ENCODE assay signal across 8 mouse cellular contexts in genomic region chr15:79063160-79063740, GRCm38 (mm10). TPM values are rescaled to one million over a fixed set of nuclear protein-coding genes. Genes with fewer than 3 reads are reported as not detected.
A peak's percentile ranks its signal among the peaks of the same experiment; 100 is the strongest.
DNase-seq lines count a peak whose midpoint lies in the region; ATAC-seq and TF ChIP-seq lines count a peak whose summit lies in the region.

No protein-coding gene starts in this region.

- H3K4me2 ChIP-seq in kidney, embryonic 15.5 days: peak overlapping the region; percentile 59
- no peak overlapping the region for H3K4me2 ChIP-seq in embryonic facial prominence, embryonic 11.5 days (ENCODE audit: low read depth, low read length)
- peak overlapping the region; percentile 54 for H3K4me2 ChIP-seq in intestine, postnatal 0 days (replicated peaks; ENCODE audit: low read depth)
- H3K4me2 ChIP-seq in myocyte (ENCODE audit: low read depth): peak overlapping the region; percentile 90

- no peak for TF ChIP-seq POLR2A in myocyte (IDR thresholded peaks at IDR 0.05; ENCODE audit: insufficient read length, low read depth)

- peak overlapping the region; percentile 81 for H3K4me3 ChIP-seq in kidney, embryonic 15.5 days (replicated peaks)
- H3K4me3 ChIP-seq in embryonic facial prominence, embryonic 11.5 days (ENCODE audit: low read depth, low read length): peak overlapping the region; percentile 12
- peak overlapping the region; percentile 9; the same call in 1 of the 2 replicates for H3K4me3 ChIP-seq in intestine, postnatal 0 days (ENCODE audit: low read depth, low read length)
- H3K4me3 ChIP-seq in myocyte: peak overlapping the region; percentile 44

- peak overlapping the region; percentile 21 for H3ac ChIP-seq in myocyte (ENCODE audit: control insufficient read depth, insufficient read length)

- peaks cover 29% of the 10 kb centered on the region for H3K36me3 ChIP-seq in kidney, embryonic 15.5 days
- no peaks in the 10 kb centered on the region for H3K36me3 ChIP-seq in embryonic facial prominence, embryonic 11.5 days (replicated peaks; ENCODE audit: control insufficient read depth, insufficient read depth, low read depth, low read length)
- peaks cover 27% of the 10 kb centered on the region for H3K36me3 ChIP-seq in intestine, postnatal 0 days (ENCODE audit: control insufficient read depth, insufficient read depth)
- peaks cover 21% of the 10 kb centered on the region for H3K36me3 ChIP-seq in myocyte (ENCODE audit: control insufficient read depth, insufficient read depth)

- TF ChIP-seq CTCF in intestine, postnatal 0 days (IDR thresholded peaks at IDR 0.05; ENCODE audit: low read depth): no peak

- no peaks in the 10 kb centered on the region for H3K27me3 ChIP-seq in kidney, embryonic 15.5 days
- H3K27me3 ChIP-seq in embryonic facial prominence, embryonic 11.5 days (ENCODE audit: control insufficient read depth, insufficient read depth, low read length): no peaks in the 10 kb centered on the region
- H3K27me3 ChIP-seq in intestine, postnatal 0 days (replicated peaks; ENCODE audit: control insufficient read depth, insufficient read depth, low read length): no peaks in the 10 kb centered on the region
- peaks cover 7% of the 10 kb centered on the region for H3K27me3 ChIP-seq in myocyte (ENCODE audit: control insufficient read depth, insufficient read depth, insufficient read length)

- 0 out of 2 replicates have a peak overlapping the region, but pooled peaks have one; percentile 3 for H3K9ac ChIP-seq in kidney, embryonic 15.5 days
- H3K9ac ChIP-seq in embryonic facial prominence, embryonic 11.5 days (replicated peaks; ENCODE audit: low read length): no peak overlapping the region
- H3K9ac ChIP-seq in intestine, postnatal 0 days (ENCODE audit: low read depth, low read length): no peak overlapping the region

- H3K9me3 ChIP-seq in kidney, embryonic 15.5 days (replicated peaks): no peaks in the 10 kb centered on the region
- H3K9me3 ChIP-seq in embryonic facial prominence, embryonic 11.5 days (replicated peaks; ENCODE audit: control insufficient read depth, low read length): no peaks in the 10 kb centered on the region
- H3K9me3 ChIP-seq in intestine, postnatal 0 days (ENCODE audit: control insufficient read depth): no peaks in the 10 kb centered on the region

- 7% methylated on average over 14 of the region's 14 CpGs for WGBS in kidney, embryonic 15.5 days
- WGBS in embryonic facial prominence, embryonic 11.5 days: 10% methylated on average over 14 of the region's 14 CpGs
- 7% methylated on average over 14 of the region's 14 CpGs for WGBS in intestine, postnatal 0 days

- DNase-seq in kidney, postnatal 10 days: no peak
- no peak for DNase-seq in embryonic facial prominence, embryonic 11.5 days (ENCODE audit: low spot score)
- no peak for DNase-seq in left cerebral cortex, adult 9 months (ENCODE audit: low spot score in 2 of 2)
- no peak for DNase-seq in left cerebral cortex, adult 18-20 months (ENCODE audit: low spot score in 2 of 2)
- DNase-seq in frontal cortex, postnatal 36 days (ENCODE audit: low spot score in 2 of 2): no peak

- ATAC-seq in kidney, embryonic 15.5 days (replicated peaks; ENCODE audit: low FRiP score): no peak
- ATAC-seq in embryonic facial prominence, embryonic 11.5 days (replicated peaks; ENCODE audit: insufficient number of reproducible peaks, low FRiP score, low TSS enrichment, low read depth): no peak
- no peak for ATAC-seq in intestine, postnatal 0 days

- peaks cover 9% of the 10 kb centered on the region for H3K79me2 ChIP-seq in myocyte (ENCODE audit: control insufficient read depth, insufficient read depth)

- peaks cover 39% of the 10 kb centered on the region for H3K4me1 ChIP-seq in kidney, embryonic 15.5 days
- H3K4me1 ChIP-seq in embryonic facial prominence, embryonic 11.5 days (ENCODE audit: control insufficient read depth, insufficient read depth, low read length): no peaks in the 10 kb centered on the region; the same call in 1 of the 2 replicates
- H3K4me1 ChIP-seq in intestine, postnatal 0 days (replicated peaks; ENCODE audit: control insufficient read depth, insufficient read depth, low read length): peaks cover 9% of the 10 kb centered on the region

- H3K27ac ChIP-seq in kidney, embryonic 15.5 days: peak overlapping the region; percentile 49
- H3K27ac ChIP-seq in embryonic facial prominence, embryonic 11.5 days (replicated peaks; ENCODE audit: low read depth, low read length): no peak overlapping the region
- no peak overlapping the region for H3K27ac ChIP-seq in intestine, postnatal 0 days (ENCODE audit: low read depth, low read length)

TF ChIP-seq in myocyte, 11 proteins besides CTCF, POLR2A, EP300 and RAD21:
- TF ChIP-seq MAX (IDR thresholded peaks at IDR 0.05; ENCODE audit: low read depth) (no peak), MYOD1 (IDR thresholded peaks at IDR 0.05; ENCODE audit: control insufficient read depth in 1 of 3, insufficient read length in 2 of 3, low read depth in 2 of 3) (no peak)

RNA-seq across cellular contexts. Expression of gene Ankrd54, which starts 0.6 kb away (rescaled TPM):
- 47.7 and 56.3 TPM in 2 replicates for polyA plus RNA-seq in kidney, embryonic 15.5 days (2015; fragmentation: Nextera tagmentation; extraction: Ambion mirVana)
- polyA plus RNA-seq in embryonic facial prominence, embryonic 11.5 days (2014; fragmentation: Nextera tagmentation; extraction: Ambion mirVana): 42.8 and 56.2 TPM in 2 replicates
- polyA plus RNA-seq in intestine, postnatal 0 days (2015; fragmentation: Nextera tagmentation; extraction: Ambion mirVana): 44.1 and 48.8 TPM in 2 replicates
- 36.1 TPM for polyA plus RNA-seq in myocyte (2012; fragmentation: generic; extraction: Trizol)
- 10 to 100 TPM; 17.8 to 24.9 TPM for total RNA-seq in left cerebral cortex, adult 18-20 months (2021)

RNA-seq across cellular contexts. Expression of gene Eif3l, which starts 11.7 kb away (rescaled TPM):
- 243 and 247 TPM in 2 replicates for polyA plus RNA-seq in kidney, embryonic 15.5 days (2015; fragmentation: Nextera tagmentation; extraction: Ambion mirVana)
- polyA plus RNA-seq in embryonic facial prominence, embryonic 11.5 days (2014; fragmentation: Nextera tagmentation; extraction: Ambion mirVana): 286 and 292 TPM in 2 replicates
- polyA plus RNA-seq in intestine, postnatal 0 days (2015; fragmentation: Nextera tagmentation; extraction: Ambion mirVana): 97.0 and 100 TPM in 2 replicates
- 315 TPM for polyA plus RNA-seq in myocyte (2012; fragmentation: generic; extraction: Trizol)
- total RNA-seq in left cerebral cortex, adult 18-20 months (2021): 10 to 100 TPM; 66.5 to 68.2 TPM

RNA-seq across cellular contexts. Expression of gene Galr3, which starts 21.6 kb away (rescaled TPM):
- polyA plus RNA-seq in kidney, embryonic 15.5 days (2015; fragmentation: Nextera tagmentation; extraction: Ambion mirVana): 0.12 and 0.30 TPM in 2 replicates
- 0.18 TPM in 1 of 2 replicates, not detected in the other for polyA plus RNA-seq in embryonic facial prominence, embryonic 11.5 days (2014; fragmentation: Nextera tagmentation; extraction: Ambion mirVana)
- polyA plus RNA-seq in intestine, postnatal 0 days (2015; fragmentation: Nextera tagmentation; extraction: Ambion mirVana): 2.2 and 2.6 TPM in 2 replicates
- polyA plus RNA-seq in myocyte (2012; fragmentation: generic; extraction: Trizol): 0.44 TPM
- under 1 TPM; 0.82 to 0.98 TPM for total RNA-seq in left cerebral cortex, adult 18-20 months (2021)

RNA-seq across cellular contexts. Expression of gene H1f0, which starts 35.0 kb away (rescaled TPM):
- polyA plus RNA-seq in kidney, embryonic 15.5 days (2015; fragmentation: Nextera tagmentation; extraction: Ambion mirVana): 513 and 545 TPM in 2 replicates
- 315 and 326 TPM in 2 replicates for polyA plus RNA-seq in embryonic facial prominence, embryonic 11.5 days (2014; fragmentation: Nextera tagmentation; extraction: Ambion mirVana)
- 298 and 319 TPM in 2 replicates for polyA plus RNA-seq in intestine, postnatal 0 days (2015; fragmentation: Nextera tagmentation; extraction: Ambion mirVana)
- 423 TPM for polyA plus RNA-seq in myocyte (2012; fragmentation: generic; extraction: Trizol)
- 10 to 100 TPM; 79.6 to 93.8 TPM for total RNA-seq in left cerebral cortex, adult 18-20 months (2021)

RNA-seq across cellular contexts. Expression of gene Micall1, which starts 45.4 kb away (rescaled TPM):
- polyA plus RNA-seq in kidney, embryonic 15.5 days (2015; fragmentation: Nextera tagmentation; extraction: Ambion mirVana): 8.6 and 11.0 TPM in 2 replicates
- 4.9 and 5.1 TPM in 2 replicates for polyA plus RNA-seq in embryonic facial prominence, embryonic 11.5 days (2014; fragmentation: Nextera tagmentation; extraction: Ambion mirVana)
- 3.7 and 5.0 TPM in 2 replicates for polyA plus RNA-seq in intestine, postnatal 0 days (2015; fragmentation: Nextera tagmentation; extraction: Ambion mirVana)
- 18.0 TPM for polyA plus RNA-seq in myocyte (2012; fragmentation: generic; extraction: Trizol)
- total RNA-seq in left cerebral cortex, adult 18-20 months (2021): 10 to 100 TPM; 22.2 to 26.8 TPM

Comparison
In these comparisons a context has a peak if more than half of its experiments do, and no peak if none do; other contexts are left out.
1. H3K4me3 ChIP-seq: peak in every context shown above with its lines; median percentile 81 in kidney, embryonic 15.5 days; 44 in myocyte; 12 in embryonic facial prominence, embryonic 11.5 days; 9 in intestine, postnatal 0 days.